Mouse (Mus musculus) kidney, adult 2 months (tissue): Measurements from ENCODE around the gene Prr18. TPM values are rescaled to one million over a fixed set of nuclear protein-coding genes. Genes with fewer than 3 reads are reported as not detected.

Source experiments
- DNase-seq: peaks from one replicate; pipeline ENCODE4 v3.0.0; 2021
- H3K27ac ChIP-seq: fragments of 200-500 bp; 2 replicates; pipeline ENCODE4 v1.5.1; 2012; ENCODE audit warnings: low read depth, low read length, control low read depth, inconsistent platforms; ENCODE audit not compliant: insufficient read depth
- H3K27me3 ChIP-seq: fragments of 200-500 bp; replicated peaks from 2 replicates; pipeline ENCODE4 v1.6.1; 2012; ENCODE audit warnings: mild to moderate bottlenecking, moderate library complexity, low read length, inconsistent platforms; ENCODE audit not compliant: control insufficient read depth, insufficient read depth
- H3K36me3 ChIP-seq: fragments of 200-500 bp; 2 replicates; pipeline ENCODE4 v1.6.1; 2012; ENCODE audit warnings: mild to moderate bottlenecking, moderate library complexity, low read length, inconsistent platforms; ENCODE audit not compliant: control insufficient read depth, insufficient read depth
- H3K4me1 ChIP-seq: fragments of 200-500 bp; 2 replicates; pipeline ENCODE4 v1.6.1; 2011; ENCODE audit warnings: low read length; ENCODE audit not compliant: control insufficient read depth, insufficient read depth
- H3K4me3 ChIP-seq: fragments of 200-500 bp; 2 replicates; pipeline ENCODE4 v1.5.1; 2011; ENCODE audit warnings: mild to moderate bottlenecking, low read depth, low read length, control low read depth; ENCODE audit not compliant: insufficient read depth
- CTCF ChIP-seq: fragments of 200-500 bp; conservative IDR thresholded peaks from 2 replicates; pipeline ENCODE4 v1.5.1; 2011; ENCODE audit warnings: low read depth, mild to moderate bottlenecking, control low read depth, low read length, moderate library complexity, mixed read lengths; ENCODE audit not compliant: insufficient read depth, insufficient read length
- WGBS: fragments of 180-500 bp; shearing (Covaris S2); methylation state at CpG from one replicate; pipeline ENCODE4 v1.1.7; 2018; 5-methylcytosine and 5-hydroxymethylcytosine counted together
- polyA plus RNA-seq: library from polyadenylated mRNA; depleted of rRNA; stranded (reverse); fragments of >200 nt; gene quantifications from 2 replicates; pipeline ENCODE4 v1.2.3, GENCODE M21; 2012; rRNA removed

The Prr18 gene
- polyA plus RNA-seq, 1 experiment: 0.05 TPM

- TF ChIP-seq CTCF: no peak
- WGBS: 79% methylated on average over 4 of the region's 4 CpGs
- no peaks in the 10 kb centered on the region; the same call in 1 of the 2 replicates for H3K27me3 ChIP-seq
Measured at GRCm38 (mm10) chr17:8390487-8390886, 53.2 kb downstream of the Prr18 start.

More at GRCm38 (mm10) chr17:8390487-8390886, 53.2 kb downstream of the Prr18 start:
- Histone ChIP-seq H3K4me3 (no peak overlapping the region), H3K27ac (no peak overlapping the region), H3K36me3 (no peaks in the 10 kb centered on the region), H3K4me1 (no peaks in the 10 kb centered on the region)
- DNase-seq: no peak

Other genes with a start within 250 kb of the Prr18 start
- 0.30 and 1.0 TPM in 2 replicates for gene Gm49673, start 189.7 kb upstream of the Prr18 start, polyA plus RNA-seq
- gene Rnaset2a, start 189.4 kb upstream of the Prr18 start, polyA plus RNA-seq: 90.6 and 121 TPM in 2 replicates
- 3.0 and 4.4 TPM in 2 replicates for gene Fgfr1op, start 172.0 kb upstream of the Prr18 start, polyA plus RNA-seq
- gene Ccr6, start 101.4 kb upstream of the Prr18 start, polyA plus RNA-seq: 0.08 and 2.2 TPM in 2 replicates
- 519 and 608 TPM in 2 replicates for gene Mpc1, start 54.6 kb upstream of the Prr18 start, polyA plus RNA-seq
- gene Sft2d1, start 26.4 kb upstream of the Prr18 start, polyA plus RNA-seq: 70.2 and 76.1 TPM in 2 replicates
- gene T2, start 18.5 kb downstream of the Prr18 start, polyA plus RNA-seq: 0.06 TPM in 1 of 2 replicates, not detected in the other
- not detected in 2 replicates for gene T, start 97.0 kb downstream of the Prr18 start, polyA plus RNA-seq
- gene Pde10a, start 187.9 kb downstream of the Prr18 start, polyA plus RNA-seq: 1.8 and 2.0 TPM in 2 replicates
- not detected in 2 replicates for gene Gm17087, start 229.5 kb downstream of the Prr18 start, polyA plus RNA-seq